Mouse (Mus musculus) embryonic facial prominence, embryonic 13.5 days (tissue): Measurements from ENCODE around the gene Hsdl2. TPM values are rescaled to one million over a fixed set of nuclear protein-coding genes. Genes with fewer than 3 reads are reported as not detected.

ENCODE experiments used
- ATAC-seq: fragments of 200-750 bp; cut with Nextera tagmentation; 2 replicates; pipeline ENCODE4 v1.8.0; 2017; ENCODE audit warnings: low read depth; ENCODE audit not compliant: insufficient number of reproducible peaks, insufficient read depth, low FRiP score, low TSS enrichment
- H3K27ac ChIP-seq: fragments of 300-500 bp; sonication (generic); 2 replicates; pipeline ENCODE4 v1.5.1; 2015; ENCODE audit warnings: moderate library complexity, mild to moderate bottlenecking, inconsistent platforms
- H3K27me3 ChIP-seq: fragments of 300-500 bp; sonication (generic); 2 replicates; pipeline ENCODE4 v1.6.1; 2015; ENCODE audit warnings: mild to moderate bottlenecking, inconsistent platforms
- H3K36me3 ChIP-seq: fragments of 300-500 bp; sonication (generic); 2 replicates; pipeline ENCODE4 v1.6.1; 2015; ENCODE audit warnings: mild to moderate bottlenecking, inconsistent platforms
- H3K4me1 ChIP-seq: fragments of 300-500 bp; sonication (generic); 2 replicates; pipeline ENCODE4 v1.6.1; 2015; ENCODE audit warnings: inconsistent platforms
- H3K4me2 ChIP-seq: fragments of 300-500 bp; sonication (generic); 2 replicates; pipeline ENCODE4 v1.6.1; 2015; ENCODE audit warnings: moderate library complexity, mild to moderate bottlenecking, inconsistent platforms
- H3K4me3 ChIP-seq: fragments of 300-500 bp; sonication (generic); 2 replicates; pipeline ENCODE4 v1.5.1; 2015; ENCODE audit warnings: mild to moderate bottlenecking, inconsistent platforms
- H3K9ac ChIP-seq: fragments of 300-500 bp; sonication (generic); 2 replicates; pipeline ENCODE4 v1.6.1; 2015; ENCODE audit warnings: mild to moderate bottlenecking, inconsistent platforms
- H3K9me3 ChIP-seq: fragments of 300-500 bp; sonication (generic); 2 replicates; pipeline ENCODE4 v1.6.1; 2016; ENCODE audit warnings: inconsistent platforms
- WGBS: fragments of 180-500 bp; shearing (Covaris S2); methylation state at CpG from one replicate; pipeline ENCODE4 v1.1.7; 2015; ENCODE audit warnings: mixed read lengths; 5-methylcytosine and 5-hydroxymethylcytosine counted together
- polyA plus RNA-seq: library from polyadenylated mRNA; unstranded; fragments of >200 nt; fragmentation: Nextera tagmentation; extraction: Ambion mirVana; gene quantifications from 2 replicates; pipeline ENCODE4 v1.2.1, GENCODE M21; 2015

Hsdl2 gene
- polyA plus RNA-seq, 1 experiment from 2014 or later: 25.1 TPM

DNA sequence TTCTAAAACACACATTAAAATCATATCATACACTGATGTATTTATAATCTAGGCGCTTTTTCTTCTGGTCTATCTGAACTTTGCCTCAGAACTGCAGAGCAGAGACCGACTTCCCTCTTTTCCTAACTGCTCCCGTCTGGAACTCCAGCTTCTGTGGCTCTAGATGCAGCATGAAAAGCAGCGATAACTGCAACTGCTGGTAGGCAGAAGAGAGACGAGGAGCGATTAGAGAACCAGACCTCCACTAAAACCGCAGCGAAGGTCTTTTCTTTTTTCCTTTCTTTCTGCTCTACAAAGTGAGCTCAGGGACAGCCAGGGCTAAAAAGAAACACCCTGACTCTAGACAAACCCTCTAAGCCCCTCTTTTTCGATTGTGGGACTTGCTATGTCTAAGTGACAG, 48.8 kb downstream of the Hsdl2 start:
- 52% methylated on average over 9 of the region's 9 CpGs for WGBS
- Histone ChIP-seq H3K9me3 (no peaks in the 10 kb centered on the region), H3K27me3 (no peaks in the 10 kb centered on the region), H3K4me2 (no peak overlapping the region), H3K4me3 (no peak overlapping the region), H3K4me1 (peaks cover 18% of the 10 kb centered on the region), H3K36me3 (no peaks in the 10 kb centered on the region), H3K27ac (peak overlapping the region; percentile 18; the same call in 1 of the 2 replicates), H3K9ac (0 out of 2 replicates have a peak overlapping the region, but pooled peaks have one; percentile 32)
- ATAC-seq: no peak

DNA sequence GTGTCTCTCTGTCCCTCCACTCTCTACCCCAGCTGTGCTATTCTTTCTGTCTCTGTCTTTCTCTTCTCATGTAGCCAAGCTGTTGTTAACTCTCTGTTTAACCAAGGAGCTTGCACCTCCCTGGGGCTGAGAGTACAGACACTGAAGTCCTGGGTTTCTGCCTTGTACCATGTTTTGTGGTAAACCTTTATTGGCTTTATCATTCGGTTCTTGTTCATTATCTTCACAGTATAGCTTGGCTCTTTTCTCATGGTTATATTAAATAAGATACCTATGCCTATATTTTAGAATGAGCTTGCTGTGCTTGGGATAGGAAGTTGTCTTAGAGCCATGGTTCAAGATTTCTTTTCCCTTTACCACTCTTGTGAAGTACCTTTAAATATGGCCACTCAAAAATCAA, 53.2 kb downstream of the Hsdl2 start:
- no peaks in the 10 kb centered on the region for H3K9me3 ChIP-seq
- H3K27ac ChIP-seq: no peak overlapping the region
- no peak overlapping the region for H3K4me2 ChIP-seq
- H3K36me3 ChIP-seq: no peaks in the 10 kb centered on the region
- 83% methylated on average over 1 of the region's 1 CpGs for WGBS
- ATAC-seq: no peak
- peaks cover 11% of the 10 kb centered on the region for H3K4me1 ChIP-seq
- no peak overlapping the region for H3K4me3 ChIP-seq
- H3K27me3 ChIP-seq: no peaks in the 10 kb centered on the region
- no peak overlapping the region for H3K9ac ChIP-seq

DNA sequence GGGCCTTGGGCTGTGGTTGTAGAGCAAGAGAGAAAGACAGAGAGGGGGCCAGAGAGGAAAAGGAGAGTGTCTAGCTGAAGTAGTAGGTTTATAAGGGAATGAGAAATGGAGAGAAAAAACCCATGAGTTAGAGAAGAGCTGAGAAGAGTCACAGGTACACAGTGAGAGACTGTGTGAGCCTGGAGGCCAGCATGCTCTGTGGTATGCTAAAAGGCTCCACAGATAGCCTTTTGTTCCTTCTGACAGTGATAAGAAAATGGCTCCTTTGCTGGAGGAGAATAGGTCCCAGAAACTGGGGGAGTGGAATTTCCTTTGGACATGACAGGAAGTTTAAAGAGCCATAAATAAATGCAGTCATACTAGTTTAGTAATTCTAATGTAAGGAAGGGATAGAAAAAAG, 57.8 kb downstream of the Hsdl2 start:
- Histone ChIP-seq H3K4me2 (no peak overlapping the region), H3K9me3 (no peaks in the 10 kb centered on the region), H3K9ac (no peak overlapping the region), H3K27ac (no peak overlapping the region), H3K4me1 (peaks cover 4% of the 10 kb centered on the region; the same call in 1 of the 2 replicates), H3K27me3 (no peaks in the 10 kb centered on the region), H3K4me3 (no peak overlapping the region), H3K36me3 (no peaks in the 10 kb centered on the region)
- ATAC-seq: no peak

DNA sequence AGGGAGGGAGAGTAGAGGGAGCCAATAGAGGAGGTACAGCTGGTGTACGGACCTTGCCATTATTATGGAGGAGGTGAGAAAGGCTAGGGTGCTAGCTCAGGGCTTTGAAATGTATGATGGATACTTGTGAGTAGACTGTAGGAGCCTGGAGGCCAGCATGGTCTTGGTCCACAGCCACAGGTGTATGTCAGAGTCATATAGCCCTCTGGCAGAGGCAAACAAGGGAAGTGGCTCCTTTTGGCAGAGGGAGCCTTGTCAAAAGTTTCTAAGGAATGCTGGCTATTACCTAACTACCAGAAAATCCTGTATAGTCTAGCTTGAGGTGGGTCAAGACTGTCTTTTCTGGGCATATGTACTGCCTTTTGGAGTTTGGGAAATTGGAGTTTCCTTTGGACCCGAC, 59.4 kb downstream of the Hsdl2 start:
- H3K27me3 ChIP-seq: no peaks in the 10 kb centered on the region
- H3K36me3 ChIP-seq: no peaks in the 10 kb centered on the region
- H3K4me1 ChIP-seq: peaks cover 4% of the 10 kb centered on the region; the same call in 1 of the 2 replicates
- H3K9me3 ChIP-seq: no peaks in the 10 kb centered on the region
- WGBS: 89% methylated on average over 2 of the region's 2 CpGs
- no peak overlapping the region for H3K4me2 ChIP-seq
- H3K4me3 ChIP-seq: no peak overlapping the region
- no peak overlapping the region for H3K9ac ChIP-seq
- H3K27ac ChIP-seq: no peak overlapping the region
- ATAC-seq: no peak

DNA sequence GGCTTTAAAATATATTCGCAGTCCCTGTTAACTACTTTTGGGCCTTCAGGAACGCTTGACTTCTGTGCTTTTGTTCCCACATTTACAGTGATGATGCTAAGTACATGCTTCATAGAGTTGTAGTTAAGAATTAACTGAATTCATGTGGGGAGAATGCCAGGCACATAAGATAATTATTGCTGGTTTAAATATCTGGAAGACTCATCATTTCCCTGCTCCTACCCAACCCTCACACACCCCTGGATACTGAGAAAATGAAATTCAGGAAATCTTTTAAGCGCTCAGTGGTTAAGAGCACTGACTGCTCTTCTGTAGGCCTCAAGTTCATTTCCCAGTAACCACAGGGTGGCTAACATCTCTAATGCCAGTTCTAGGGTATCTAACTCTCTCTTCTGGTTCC, 60.7 kb downstream of the Hsdl2 start:
- H3K36me3 ChIP-seq: no peaks in the 10 kb centered on the region
- H3K27me3 ChIP-seq: no peaks in the 10 kb centered on the region
- 87% methylated on average over 3 of the region's 3 CpGs for WGBS
- no peak overlapping the region for H3K4me2 ChIP-seq
- no peak overlapping the region for H3K27ac ChIP-seq
- peaks cover 4% of the 10 kb centered on the region; the same call in 1 of the 2 replicates for H3K4me1 ChIP-seq
- H3K9ac ChIP-seq: no peak overlapping the region
- H3K4me3 ChIP-seq: no peak overlapping the region
- ATAC-seq: no peak
- H3K9me3 ChIP-seq: no peaks in the 10 kb centered on the region

DNA sequence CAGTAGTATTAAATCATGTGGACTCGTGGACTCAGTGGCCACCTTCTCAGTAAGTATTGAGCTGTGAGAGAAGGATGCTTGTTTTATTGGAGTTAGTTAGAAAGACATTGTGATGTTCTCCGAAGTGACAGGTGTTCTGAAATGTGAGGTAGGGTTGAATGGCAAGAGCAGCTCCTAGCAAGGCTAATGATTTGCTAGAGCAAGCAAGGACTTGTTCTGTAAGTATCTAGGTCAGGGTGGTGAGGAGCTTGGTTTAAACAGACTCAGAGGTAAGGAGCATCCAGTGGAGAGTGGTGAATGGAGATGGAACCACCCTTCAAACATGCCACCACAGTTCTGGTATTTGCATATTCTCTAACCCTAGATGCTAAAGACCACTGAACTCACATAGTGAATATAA, 61.3 kb downstream of the Hsdl2 start:
- H3K27me3 ChIP-seq: no peaks in the 10 kb centered on the region
- no peaks in the 10 kb centered on the region for H3K9me3 ChIP-seq
- H3K27ac ChIP-seq: no peak overlapping the region
- ATAC-seq: no peak
- no peak overlapping the region for H3K9ac ChIP-seq
- H3K4me3 ChIP-seq: no peak overlapping the region
- no peak overlapping the region for H3K4me2 ChIP-seq
- 75% methylated on average over 2 of the region's 2 CpGs for WGBS
- H3K4me1 ChIP-seq: peaks cover 4% of the 10 kb centered on the region; the same call in 1 of the 2 replicates
- no peaks in the 10 kb centered on the region for H3K36me3 ChIP-seq

DNA sequence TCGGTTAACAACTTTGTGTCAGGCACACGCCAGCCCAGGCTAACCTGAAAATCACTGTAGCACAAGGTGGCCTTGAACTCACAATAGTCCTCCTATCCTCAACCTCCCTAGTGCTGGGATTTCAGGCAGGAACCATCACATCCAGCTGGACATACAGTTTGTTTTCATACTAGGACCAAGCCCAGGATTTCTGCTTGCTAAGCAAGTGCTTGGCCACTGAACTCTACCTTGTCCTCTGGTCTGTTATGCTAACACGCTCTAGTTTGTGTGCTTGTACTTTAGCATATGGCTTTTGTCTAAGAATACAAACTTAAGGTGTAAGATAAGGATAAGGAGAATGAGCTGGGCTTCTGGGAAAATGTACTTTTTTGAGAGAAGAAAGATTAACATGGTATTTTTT, 63.1 kb downstream of the Hsdl2 start:
- Histone ChIP-seq H3K9ac (no peak overlapping the region), H3K27ac (no peak overlapping the region), H3K36me3 (no peaks in the 10 kb centered on the region), H3K4me3 (no peak overlapping the region), H3K4me1 (no peaks in the 10 kb centered on the region), H3K4me2 (no peak overlapping the region), H3K9me3 (no peaks in the 10 kb centered on the region), H3K27me3 (no peaks in the 10 kb centered on the region)
- no peak for ATAC-seq
- 86% methylated on average over 3 of the region's 3 CpGs for WGBS

DNA sequence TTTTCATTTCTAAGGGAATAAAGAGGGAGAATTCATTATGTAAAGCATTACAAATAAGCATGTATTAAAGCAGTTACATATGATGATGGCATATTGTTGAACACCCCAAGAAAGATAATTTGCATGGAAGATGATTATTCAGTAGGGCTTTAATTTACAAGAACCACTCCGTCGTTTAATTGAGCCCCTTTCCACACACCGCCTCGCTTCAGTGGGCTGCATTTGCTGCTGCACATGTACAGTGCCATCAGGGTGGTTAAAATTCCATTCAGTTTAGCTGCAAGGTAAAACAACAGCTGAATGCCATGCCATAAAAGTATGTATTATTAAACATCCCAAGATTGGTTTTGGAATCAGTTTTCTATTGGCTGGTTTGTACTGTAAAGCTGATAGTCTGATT, 63.6 kb downstream of the Hsdl2 start:
- Histone ChIP-seq H3K9ac (no peak overlapping the region), H3K9me3 (no peaks in the 10 kb centered on the region), H3K27ac (no peak overlapping the region), H3K4me3 (no peak overlapping the region), H3K4me2 (no peak overlapping the region), H3K4me1 (no peaks in the 10 kb centered on the region), H3K27me3 (no peaks in the 10 kb centered on the region), H3K36me3 (no peaks in the 10 kb centered on the region)
- no peak for ATAC-seq
- WGBS: 75% methylated on average over 4 of the region's 4 CpGs

DNA sequence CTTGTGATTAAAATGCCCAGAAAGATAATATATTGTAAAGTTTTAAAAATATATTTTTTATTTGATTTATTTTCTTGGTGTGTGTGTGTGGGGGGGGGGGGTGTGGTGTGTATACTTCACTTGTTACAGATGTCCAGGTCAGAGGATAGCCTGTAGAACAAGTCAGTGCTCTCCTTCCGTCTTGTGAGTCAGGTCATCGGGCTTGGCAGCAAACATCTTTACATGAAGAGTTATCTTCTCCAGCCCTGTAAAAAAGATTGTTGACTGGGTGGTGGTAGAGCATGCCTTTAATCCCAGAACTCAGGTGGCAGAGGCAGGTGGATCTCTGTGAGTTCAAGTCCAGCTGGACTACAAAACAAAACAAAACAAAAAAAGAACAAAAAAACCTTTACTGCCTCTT, 64.2 kb downstream of the Hsdl2 start:
- WGBS: 96% methylated on average over 2 of the region's 2 CpGs
- no peaks in the 10 kb centered on the region for H3K4me1 ChIP-seq

DNA sequence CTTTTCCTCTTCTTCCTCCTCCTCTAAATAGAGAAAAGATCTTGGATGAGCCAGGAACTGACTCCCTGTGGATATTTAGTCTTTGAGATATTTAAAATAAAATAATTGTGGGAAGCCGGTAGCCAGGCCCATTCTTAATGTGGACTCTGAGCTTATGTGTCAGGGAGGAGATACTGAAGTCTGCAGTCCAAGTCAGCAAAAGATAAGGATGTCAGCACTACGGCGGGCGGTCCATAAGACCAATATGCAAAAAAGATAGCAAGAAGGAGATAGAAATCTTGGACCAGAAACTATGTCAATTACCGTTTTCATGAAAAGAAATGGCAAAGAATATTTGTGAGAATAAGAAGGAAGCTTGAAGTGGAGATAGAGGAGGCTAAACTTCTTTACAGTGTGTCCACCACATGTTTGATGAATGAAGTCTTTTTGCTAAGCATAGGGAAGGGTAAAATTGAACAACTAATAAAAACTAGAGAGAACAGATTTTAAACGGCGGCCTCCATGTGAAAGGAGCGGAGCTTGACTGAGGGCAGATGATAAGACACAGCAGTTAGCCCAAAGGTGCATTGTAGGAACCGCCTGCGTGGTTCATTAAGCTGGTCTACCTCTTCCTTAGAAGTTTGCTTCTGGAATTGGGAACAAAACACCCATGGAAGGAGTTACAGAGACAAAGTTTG, 64.8 kb downstream of the Hsdl2 start:
- Histone ChIP-seq H3K4me1 (no peaks in the 10 kb centered on the region), H3K9ac (no peak overlapping the region), H3K9me3 (no peaks in the 10 kb centered on the region), H3K36me3 (no peaks in the 10 kb centered on the region), H3K4me2 (no peak overlapping the region), H3K4me3 (no peak overlapping the region), H3K27me3 (no peaks in the 10 kb centered on the region), H3K27ac (no peak overlapping the region)
- no peak for ATAC-seq
- 95% methylated on average over 10 of the region's 10 CpGs for WGBS

More for the DNA sequence above, 64.2 kb downstream of the Hsdl2 start:
- Histone ChIP-seq H3K9ac (no peak overlapping the region), H3K27ac (no peak overlapping the region), H3K9me3 (no peaks in the 10 kb centered on the region), H3K36me3 (no peaks in the 10 kb centered on the region), H3K27me3 (no peaks in the 10 kb centered on the region), H3K4me3 (no peak overlapping the region), H3K4me2 (no peak overlapping the region)
- no peak for ATAC-seq

DNA sequence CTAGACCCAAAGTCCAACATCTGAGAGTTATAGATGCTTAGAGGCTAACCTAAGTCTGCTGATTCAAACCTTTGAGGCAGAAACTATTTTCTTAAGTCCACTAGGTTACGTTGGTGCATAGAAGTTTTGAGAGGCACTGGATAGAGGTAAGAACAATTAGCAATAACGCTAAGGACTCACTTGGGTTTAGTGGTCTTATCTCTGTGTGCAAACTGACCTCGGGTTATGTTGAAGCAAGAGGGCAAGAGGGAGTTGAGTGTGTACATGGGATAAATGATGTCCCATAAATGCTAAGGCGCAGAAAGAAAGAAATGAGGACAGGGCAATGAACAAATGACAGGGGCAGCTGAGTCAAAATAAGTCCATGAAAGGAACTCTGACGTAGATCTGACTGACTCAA, 67.8 kb downstream of the Hsdl2 start:
- H3K9me3 ChIP-seq: no peaks in the 10 kb centered on the region
- H3K36me3 ChIP-seq: no peaks in the 10 kb centered on the region
- WGBS: 93% methylated on average over 5 of the region's 5 CpGs
- no peak for ATAC-seq
- no peaks in the 10 kb centered on the region for H3K27me3 ChIP-seq
- no peak overlapping the region for H3K4me3 ChIP-seq
- H3K27ac ChIP-seq: no peak overlapping the region
- H3K9ac ChIP-seq: no peak overlapping the region
- H3K4me1 ChIP-seq: no peaks in the 10 kb centered on the region
- H3K4me2 ChIP-seq: no peak overlapping the region

DNA sequence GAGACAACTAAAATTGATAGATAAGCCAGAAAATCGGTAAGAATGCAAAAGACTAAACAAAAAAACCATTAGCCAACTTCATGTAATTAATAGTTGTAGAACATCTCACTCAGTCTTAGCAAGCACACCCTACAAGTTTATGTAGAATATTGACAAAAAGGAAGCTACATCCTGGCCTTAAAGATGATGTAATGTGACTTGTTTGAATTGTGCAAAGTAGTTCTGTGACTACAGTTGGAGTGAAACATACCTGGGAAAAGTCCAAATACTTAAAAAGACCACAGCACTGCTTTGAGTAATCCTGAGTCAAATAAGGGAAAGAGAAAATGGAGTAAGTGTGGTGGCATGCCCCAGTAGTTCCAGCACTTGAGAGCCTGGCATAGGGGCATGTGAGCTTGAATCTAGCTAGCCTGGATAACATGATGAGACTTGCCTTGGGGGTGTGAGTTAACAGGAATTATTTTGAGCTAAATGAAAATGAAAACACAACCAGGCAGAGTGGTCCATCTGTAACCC, 70.9 kb downstream of the Hsdl2 start:
- no peak overlapping the region for H3K4me3 ChIP-seq
- H3K36me3 ChIP-seq: no peaks in the 10 kb centered on the region
- no peaks in the 10 kb centered on the region for H3K27me3 ChIP-seq
- WGBS: 78% methylated on average over 1 of the region's 1 CpGs
- H3K4me1 ChIP-seq: no peaks in the 10 kb centered on the region
- H3K4me2 ChIP-seq: no peak overlapping the region
- no peak overlapping the region for H3K27ac ChIP-seq
- no peak overlapping the region for H3K9ac ChIP-seq
- no peak for ATAC-seq
- no peaks in the 10 kb centered on the region for H3K9me3 ChIP-seq
